Mouse (Mus musculus) left cerebral cortex, postnatal 25 days (tissue): ENCODE results near the gene Ticam1. TPM values are rescaled to one million over a fixed set of nuclear protein-coding genes. Genes with fewer than 3 reads are reported as not detected.
"Not testable (repeated sequence)": the region's sequence is repeated elsewhere in the genome, so short reads cannot be mapped to it uniquely, and the experiment has no call there.

Experiments used
- DNase-seq, 2 experiments: peaks; one replicate each; pipeline ENCODE4 v3.0.0; 2022; ENCODE audit warnings: low spot score in 2 of 2, mixed read lengths in 1 of 2
- intact Hi-C: fragments of 180-260 bp; cut with DNase I; formaldehyde crosslinking; loops from one replicate; pipeline ENCODE4 v1.15.1; 2025
- total RNA-seq, 2 experiments: library from RNA; stranded (reverse); gene quantifications; 2 replicates each; pipeline ENCODE4 v1.2.3; 2021

Ticam1 gene
- total RNA-seq, 2 experiments from 2014 or later: 5.2 to 5.4 TPM

DNA sequence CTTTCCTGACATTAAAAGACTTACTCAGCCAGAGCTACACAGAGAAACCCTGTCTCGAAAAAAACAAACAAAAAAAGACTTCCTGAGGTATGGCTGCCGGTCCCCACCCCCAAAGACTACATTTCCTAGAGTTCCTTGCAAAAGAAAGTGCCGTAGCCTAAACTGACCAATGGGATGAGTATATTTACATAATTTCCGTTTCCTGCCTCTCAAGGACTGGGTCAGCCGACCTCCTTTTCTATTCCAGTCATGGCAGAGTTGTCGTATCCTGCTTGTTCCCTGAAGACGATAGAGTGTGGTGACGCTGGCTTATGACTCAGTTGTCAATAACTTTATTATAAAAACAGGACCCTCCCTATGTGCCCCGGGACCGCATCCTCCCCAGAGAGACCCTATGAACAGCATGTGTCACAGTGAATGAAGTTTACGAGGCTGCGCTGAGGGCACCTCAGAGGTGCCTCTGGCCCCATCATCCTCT lies 7.4 kb downstream of the Ticam1 start:
- peak; percentile 67 to 91 for DNase-seq

DNA sequence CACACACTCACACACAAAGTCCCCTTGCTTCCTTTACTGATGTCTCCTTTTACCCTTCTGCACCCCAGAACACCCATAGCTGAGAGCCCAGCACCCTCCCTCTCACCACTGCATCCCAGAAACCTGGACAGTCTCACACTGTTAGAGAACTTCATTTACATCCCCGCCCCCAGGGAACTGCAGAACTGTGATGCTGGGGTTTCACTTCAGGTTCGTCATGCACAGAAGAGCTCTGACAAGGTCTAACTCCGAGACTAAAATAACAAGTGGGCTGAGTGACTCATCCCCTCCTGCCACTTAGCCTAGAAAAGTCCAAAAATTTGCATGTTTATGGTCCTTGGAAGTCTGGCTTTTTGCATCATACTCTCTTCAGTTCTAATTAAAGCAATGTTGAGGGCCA lies 10.3 kb downstream of the Ticam1 start:
- intact Hi-C loops: no loop called here
- DNase-seq: peak; percentile 74 to 97

More for the DNA sequence above, 7.4 kb downstream of the Ticam1 start:
- intact Hi-C loops: no loop called here

DNA sequence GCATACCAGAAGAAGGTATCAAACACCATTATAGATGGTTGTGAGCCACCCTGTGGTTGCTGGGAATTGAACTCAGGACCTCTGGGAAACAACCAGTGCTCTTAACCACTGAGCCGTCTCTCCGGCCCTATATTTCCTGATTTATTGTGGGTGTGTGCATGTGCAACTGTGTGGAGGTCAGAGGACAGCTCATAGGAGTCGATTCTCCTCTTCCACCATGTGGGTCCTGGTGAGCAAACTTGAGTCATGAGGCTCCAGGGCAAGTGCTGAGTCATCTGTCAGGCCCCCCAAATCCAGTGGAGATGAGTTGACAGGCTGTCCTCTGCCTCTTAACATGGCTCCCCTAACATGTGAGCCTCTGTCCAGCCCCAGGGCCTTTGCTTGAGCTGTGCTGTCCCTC lies 10.7 kb downstream of the Ticam1 start:
- no peak for DNase-seq
- intact Hi-C loops: no loop called here

DNA sequence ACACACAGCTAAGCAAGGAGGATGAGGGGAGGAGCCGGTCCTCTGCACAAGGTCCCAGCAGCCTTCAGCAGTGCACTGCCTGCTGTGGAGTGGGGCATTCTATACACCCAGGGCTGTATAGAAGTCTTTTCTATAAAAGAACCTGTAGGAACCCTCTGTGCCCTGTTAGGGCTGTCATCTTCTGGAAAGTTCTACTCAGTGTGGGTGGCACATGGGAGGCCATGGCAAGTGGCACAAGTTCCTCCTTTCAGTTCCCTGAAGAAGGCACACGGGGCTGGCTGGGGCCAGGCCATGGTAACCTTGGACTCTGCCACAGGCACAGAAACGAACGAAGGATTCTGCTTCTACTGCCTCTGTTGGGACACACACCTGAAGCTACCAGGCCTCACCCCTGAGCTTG lies 11.6 kb downstream of the Ticam1 start:
- DNase-seq: peak in 1 of 2 experiments; percentile 32
- intact Hi-C loops: no loop called here

DNA sequence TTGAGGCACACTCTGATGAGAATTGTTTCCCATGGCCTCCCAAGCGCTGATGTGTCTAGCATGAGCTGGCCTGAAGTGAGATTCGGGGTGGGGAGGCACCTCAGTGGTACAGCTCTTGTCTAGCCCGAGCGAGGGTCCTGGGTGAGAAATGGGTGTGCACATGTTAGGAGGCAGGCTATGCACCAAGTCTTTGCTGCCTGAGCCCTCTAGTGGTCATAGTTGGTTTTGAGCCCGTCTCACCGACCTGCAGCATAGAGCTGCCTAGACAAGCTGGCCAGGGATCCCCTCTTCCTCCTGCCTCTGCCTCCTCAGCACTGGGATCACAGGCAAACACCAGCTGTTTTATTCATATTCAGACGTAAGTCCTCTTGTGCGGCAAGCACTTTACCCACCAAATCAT lies 12.6 kb downstream of the Ticam1 start:
- peak; percentile 78 to 90 for DNase-seq
- intact Hi-C loops: no loop called here

DNA sequence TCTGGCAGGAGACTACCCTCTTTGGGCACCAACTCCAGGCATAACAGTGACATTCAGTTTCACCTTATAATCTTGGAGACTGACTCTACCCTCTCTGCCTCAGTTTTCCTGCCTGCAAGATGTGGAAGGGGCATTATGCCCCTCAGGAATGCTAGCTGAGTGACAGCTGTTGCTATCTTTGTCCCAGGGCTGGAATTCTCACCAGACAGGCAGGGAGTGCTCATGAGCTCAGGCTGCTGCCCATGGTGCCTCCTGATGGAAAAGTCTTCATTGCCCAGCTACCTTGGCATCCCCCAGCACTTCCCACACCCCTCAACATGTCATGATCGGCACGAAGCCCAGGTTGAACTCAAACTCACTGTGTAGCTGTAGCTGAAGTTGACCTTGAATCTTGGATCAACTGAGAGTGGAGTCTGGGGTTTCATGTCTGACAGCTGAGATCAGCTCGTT lies 13.9 kb downstream of the Ticam1 start:
- DNase-seq: no peak
- intact Hi-C loops: no loop called here

DNA sequence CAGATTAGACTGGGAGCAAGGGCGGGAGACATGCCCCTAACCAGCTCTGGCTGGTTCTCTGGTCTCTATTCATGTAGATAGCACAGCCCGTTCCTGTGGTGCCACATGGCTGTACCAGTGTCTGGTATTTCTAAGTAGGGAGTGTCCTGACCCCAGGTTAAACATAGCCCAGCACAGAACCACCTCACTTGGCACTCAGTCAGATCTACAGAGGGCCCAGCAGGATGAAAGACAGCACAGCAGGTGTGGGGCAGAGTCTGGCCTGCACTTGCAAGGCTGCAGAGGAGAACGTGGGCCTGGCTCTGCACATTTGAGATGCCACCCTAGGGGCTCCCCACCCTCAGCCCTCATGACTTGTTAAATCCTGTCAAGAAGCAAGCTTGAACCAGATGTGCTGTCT lies 15.4 kb downstream of the Ticam1 start:
- intact Hi-C loops: no loop called here
- DNase-seq: no peak

DNA sequence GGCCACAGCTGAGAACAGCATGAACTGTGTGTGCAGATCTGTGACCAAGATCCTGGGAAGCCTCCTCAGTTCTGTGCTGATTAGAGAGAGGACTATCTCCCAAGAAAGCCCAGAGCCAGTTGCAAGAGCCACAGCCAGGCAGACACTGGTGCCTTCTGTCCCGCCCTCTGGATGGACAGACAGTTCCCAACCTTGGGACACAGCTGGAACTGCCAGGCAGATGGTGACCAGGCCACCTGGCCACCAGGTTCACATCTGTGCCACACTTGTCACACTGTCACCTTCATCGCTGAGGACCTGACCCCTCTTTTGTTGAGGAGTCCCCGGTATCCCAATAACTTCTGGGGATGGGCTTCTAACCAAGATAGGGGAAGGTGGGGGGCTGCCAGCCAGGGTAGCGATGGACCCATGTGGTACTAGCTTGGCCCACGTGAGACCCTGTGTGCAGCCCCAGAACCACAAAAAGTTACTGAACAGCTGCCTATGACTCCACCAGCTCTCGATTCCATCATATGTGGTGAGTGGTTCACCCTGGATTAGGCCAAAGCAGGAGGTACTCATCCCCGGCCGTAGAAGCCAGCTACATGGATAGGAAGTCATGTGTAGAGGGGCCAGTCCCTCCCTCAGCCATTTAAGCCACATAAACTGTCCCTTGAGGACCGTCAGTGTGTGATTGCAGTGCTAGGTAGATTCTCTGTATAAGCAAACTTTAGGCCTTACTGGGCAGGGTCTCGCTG lies 17.1 kb downstream of the Ticam1 start:
- intact Hi-C loops: loop anchor here (5.0 kb wide), 1 partner anchor 177 kb away; no protein-coding TSS in a partner anchor
- DNase-seq: no peak

DNA sequence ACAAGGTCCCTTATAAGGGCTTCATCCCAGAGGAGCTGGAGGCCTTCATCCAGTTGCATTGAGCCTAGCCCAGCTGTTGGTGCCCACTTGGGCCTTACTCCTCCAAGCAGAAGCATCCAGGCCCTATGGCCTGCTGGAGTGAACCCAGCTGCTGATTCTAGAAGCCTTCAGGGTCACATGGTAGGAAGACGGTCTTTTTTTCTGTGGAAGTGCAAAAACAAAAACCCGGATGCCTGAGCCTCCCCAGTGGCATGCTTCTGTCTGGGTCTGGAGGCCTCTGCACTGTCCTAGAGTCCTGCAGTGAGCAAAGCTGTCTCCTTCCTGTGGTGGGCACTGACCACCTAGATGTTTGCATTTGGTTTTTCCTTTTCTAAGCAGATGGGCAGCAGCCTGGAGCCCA lies 17.8 kb downstream of the Ticam1 start:
- intact Hi-C loops: loop anchor here (5.0 kb wide), 1 partner anchor 177 kb away; no protein-coding TSS in a partner anchor
- not testable (repeated sequence) for DNase-seq

DNA sequence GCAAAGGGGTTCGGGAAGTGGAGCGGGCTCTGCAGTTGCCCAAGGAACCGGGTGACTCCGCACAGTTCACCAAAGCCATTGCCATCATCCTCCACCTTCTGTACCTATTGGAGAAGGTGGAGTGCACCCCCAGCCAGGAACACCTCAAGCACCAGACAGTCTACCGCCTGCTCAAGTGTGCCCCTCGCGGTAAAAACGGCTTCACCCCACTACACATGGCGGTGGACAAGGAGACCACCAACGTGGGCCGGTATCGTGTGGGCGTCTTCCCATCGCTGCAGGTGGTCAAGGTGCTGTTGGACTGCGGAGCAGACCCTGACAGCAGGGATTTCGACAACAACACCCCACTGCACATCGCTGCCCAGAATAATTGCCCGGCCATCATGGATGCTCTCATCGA lies 18.3 kb downstream of the Ticam1 start:
- DNase-seq: not testable (repeated sequence)
- intact Hi-C loops: loop anchor here (5.0 kb wide), 1 partner anchor 176 kb away; no protein-coding TSS in a partner anchor

DNA sequence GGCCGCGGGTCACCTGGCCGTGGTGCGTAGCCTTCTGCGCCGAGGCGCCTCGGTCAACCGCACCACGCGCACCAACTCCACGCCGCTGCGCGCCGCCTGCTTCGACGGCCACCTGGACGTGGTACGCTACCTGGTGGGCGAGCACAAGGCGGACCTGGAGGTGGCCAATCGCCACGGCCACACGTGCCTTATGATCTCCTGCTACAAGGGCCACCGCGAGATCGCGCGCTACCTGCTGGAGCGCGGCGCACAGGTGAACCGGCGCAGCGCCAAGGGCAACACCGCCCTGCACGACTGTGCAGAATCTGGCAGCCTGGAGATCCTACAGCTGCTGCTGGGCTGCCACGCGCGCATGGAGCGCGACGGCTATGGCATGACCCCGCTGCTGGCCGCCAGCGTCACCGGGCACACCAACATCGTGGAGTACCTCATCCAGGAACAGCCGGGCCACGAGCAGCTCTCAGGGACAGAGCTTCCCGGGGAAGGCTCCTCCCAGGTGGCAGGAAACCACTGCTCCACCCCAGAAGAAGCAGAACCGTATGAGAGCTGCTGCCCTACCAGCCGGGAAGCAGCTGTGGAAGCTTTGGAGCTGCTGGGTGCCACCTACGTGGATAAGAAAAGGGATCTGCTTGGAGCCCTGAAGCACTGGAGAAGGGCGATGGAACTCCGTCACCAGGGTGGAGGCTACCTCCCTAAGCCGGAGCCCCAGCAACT lies 19.2 kb downstream of the Ticam1 start:
- intact Hi-C loops: loop anchor here (5.0 kb wide), 1 partner anchor 175 kb away; no protein-coding TSS in a partner anchor
- peak in 1 of 2 experiments; percentile 30 for DNase-seq

DNA sequence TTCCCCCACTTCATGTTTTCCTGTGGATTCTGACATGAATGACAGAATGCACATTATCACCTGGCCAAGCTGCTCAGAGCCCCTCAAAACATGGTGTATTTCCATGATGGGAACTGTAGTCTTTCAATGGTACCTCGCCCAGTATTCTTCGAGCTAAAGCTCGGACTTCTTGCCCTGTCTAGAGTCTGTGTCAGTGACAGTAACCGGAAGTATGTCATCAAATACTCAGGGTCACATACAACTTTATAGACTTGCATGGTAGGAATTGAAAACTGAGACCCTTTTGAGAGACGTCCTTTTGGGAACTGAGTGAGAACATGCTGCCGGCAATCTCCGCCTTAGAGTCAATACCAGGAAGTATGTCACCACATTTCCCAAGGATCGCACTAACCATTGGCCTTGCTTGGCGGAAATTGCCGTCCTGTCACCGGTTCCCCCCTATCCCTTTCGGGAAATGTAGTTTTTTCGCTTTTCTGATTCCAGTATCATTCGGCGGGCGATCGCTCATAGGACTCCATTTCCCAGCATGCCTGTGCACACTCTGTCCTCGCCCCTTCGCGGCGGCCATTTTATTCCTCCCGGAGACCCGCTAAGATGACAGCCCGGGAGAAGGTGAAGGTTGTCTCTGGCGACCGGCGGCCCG lies 20.2 kb downstream of the Ticam1 start, which contains the start of gene Fem1a:
TSS of gene Fem1a (plus strand) at position 572 of the 643 bp plus-strand sequence.
- intact Hi-C loops: loop anchor here (1.0 to 5.0 kb wide), 2 partner anchors 38 to 174 kb away; partner anchors contain the start of gene Dpp9
- peak; percentile 94 to 99 for DNase-seq

DNA sequence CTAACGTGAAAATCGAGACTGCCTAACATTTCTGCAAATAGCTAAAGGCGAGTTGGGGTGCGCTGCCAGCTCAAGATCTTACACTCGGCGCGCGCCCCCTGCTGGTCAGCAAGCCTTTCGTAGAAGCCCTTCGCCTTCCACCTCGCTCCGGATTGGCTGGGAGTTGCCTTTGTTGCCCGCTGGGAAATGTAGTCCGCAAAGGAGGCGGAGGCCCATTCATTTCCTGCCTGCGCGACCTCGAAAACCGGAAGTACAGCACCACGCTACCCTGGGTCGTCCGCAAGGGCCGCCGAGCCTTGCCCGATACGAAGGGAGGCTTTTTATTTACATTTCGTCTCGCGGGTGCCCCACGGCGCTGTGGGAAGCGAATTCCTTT lies 20.7 kb downstream of the Ticam1 start:
- peak; percentile 99 to 100 for DNase-seq
- intact Hi-C loops: loop anchor here (1.0 to 5.0 kb wide), 3 partner anchors 38 to 174 kb away; partner anchors contain the start of gene Dpp9

DNA sequence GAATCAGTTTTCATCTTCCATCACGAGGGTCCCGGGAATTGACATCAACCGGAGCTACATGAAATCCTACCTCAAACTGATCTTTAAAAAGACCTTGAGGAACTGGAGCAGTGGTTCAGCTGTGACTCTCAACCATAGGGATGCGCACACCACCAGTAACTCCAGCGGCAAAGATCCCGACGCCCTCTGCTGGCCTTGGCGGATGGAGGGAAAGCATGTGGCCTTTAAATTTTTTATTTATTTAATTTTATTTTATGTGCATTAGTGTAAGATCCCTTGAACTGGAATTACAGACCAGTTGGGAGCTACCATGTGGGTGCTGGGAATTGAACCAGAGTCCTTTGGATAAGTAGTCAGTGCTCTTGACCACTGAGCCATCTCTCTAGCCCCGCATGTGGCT lies 21.2 kb downstream of the Ticam1 start:
- intact Hi-C loops: loop anchor here (2.0 to 5.0 kb wide), 2 partner anchors 121 to 173 kb away; no protein-coding TSS in a partner anchor
- peak in 1 of 2 experiments; percentile 70 for DNase-seq

DNA sequence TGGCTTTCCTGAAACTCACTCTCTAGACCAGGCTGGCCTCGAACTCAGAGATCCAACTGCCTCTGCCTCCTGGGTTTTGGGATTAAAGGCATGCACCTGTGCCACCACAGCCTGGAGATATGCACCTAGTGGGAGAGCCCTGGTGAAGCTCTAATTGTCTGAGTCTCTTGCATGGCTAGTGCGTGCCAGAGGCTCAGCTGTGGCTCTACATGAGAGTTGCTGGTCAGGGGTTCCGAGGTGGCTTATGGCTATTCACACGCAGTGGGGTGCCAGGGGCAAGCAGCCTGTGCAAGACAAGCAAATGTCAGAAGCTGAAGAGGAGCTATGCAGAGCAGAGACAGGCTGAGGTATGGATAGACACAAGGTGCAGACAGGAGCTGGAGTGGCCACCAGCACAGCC lies 21.9 kb downstream of the Ticam1 start:
- intact Hi-C loops: loop anchor here (2.0 to 5.0 kb wide), 2 partner anchors 120 to 172 kb away; no protein-coding TSS in a partner anchor

DNA sequence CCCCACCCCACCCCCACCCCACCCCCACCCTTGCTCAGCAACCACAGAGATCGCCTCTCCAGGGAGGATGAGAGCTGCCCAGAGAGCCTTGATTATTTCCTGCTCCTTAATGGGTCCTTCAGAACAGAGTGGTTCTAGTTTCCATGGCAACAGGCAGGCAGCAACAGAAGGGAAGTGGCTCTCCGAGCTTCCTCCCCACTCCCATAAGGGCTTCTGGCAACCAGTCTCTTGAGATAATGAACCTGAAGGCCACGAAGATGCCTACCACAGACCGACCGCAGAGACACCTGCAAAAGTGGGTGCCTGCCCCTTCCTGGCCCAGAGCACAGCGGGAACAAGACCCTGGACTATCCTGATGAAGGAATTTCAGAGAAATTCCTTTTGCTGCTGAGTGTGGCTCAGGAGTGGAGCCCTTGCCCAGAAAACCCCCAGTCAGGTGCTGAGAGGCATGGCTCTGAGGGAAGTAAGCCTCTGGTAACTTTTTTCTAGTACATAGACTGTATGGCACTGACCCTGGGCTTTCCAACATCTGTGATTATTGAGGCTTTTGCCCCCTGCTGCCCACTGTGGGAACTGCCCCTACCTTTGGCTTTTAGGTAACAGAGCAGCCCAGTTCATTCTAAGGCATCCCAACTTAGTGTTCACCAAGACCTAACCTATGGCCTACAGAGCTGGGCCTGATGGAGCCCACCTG lies 25.3 kb downstream of the Ticam1 start:
- DNase-seq: peak; percentile 65 to 80
- intact Hi-C loops: loop anchor here (1.0 to 2.0 kb wide), 2 partner anchors 18 to 32 kb away; partner anchors contain the start of gene Dpp9

More for the DNA sequence above, 21.9 kb downstream of the Ticam1 start:
- DNase-seq: no peak

DNA sequence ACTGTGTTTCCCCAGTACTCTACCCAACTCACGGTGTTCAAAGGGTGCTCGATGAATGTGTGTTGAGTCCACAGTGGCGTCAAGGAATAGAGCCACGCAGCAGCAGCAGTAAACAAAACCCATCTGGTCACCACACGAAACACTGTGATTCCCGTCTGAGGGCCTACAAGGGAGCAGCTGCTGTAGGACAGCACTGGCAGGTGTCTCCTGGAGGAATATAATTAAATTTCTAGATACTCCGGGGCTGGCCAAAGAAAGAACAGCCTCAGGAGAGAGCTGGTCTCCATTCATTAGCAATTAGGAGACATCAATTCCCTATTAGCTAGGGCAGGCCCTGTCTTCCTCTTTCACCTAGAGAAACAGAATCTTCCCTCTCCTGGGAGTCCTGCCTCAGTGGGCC lies 31.0 kb downstream of the Ticam1 start:
- intact Hi-C loops: no loop called here
- no peak for DNase-seq

DNA sequence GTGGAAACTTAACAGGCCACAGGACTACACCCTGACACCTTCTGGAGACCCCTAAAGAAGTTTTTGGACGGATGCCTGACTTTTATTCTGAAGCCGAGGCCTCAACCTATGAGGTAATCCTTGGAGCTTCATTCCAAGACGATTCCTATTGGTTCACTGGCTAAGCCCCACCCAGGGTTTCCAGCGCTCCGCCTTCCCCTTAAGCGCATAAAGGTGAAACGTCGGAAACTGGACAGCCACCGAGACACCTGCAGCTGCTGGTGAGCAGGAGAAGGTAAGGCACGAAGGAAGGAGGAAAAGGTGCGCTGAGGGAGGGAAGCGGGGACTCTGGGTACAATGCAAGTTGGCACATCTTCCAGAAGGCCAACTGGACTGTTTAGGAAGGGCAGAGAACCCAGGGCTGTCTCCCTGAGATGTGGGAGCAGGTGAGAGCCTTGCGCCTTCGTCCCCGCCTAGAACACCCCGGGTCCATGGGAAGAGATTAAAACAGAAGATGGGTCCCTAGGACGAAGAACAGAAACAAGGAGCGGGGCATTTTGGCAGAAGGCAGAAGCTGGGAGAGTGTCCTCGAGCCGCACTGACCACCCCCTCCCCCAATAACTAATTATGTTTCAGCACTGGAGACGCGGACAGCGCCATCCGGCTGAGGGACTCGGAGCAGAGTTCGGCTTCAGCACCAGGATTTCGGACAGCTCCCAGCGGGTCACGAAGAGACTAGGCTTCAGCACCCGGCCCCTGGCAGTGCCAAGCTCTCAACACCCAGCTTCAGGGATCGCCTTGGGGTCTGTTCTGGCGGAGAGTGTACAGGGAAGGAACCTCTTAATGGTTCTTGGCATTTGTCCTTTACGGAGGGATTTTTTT lies 34.8 kb downstream of the Ticam1 start:
- intact Hi-C loops: no loop called here
- DNase-seq: peak; percentile 72 to 88
